Mouse (Mus musculus): ENCODE data around the gene Nfx1. TPM values are rescaled to one million over a fixed set of nuclear protein-coding genes. Genes with fewer than 3 reads are reported as not detected.
A peak's percentile ranks its signal among the peaks of the same experiment; 100 is the strongest.

Gene Nfx1
- polyA plus RNA-seq, 1 experiment from 2014 or later: 19.4 TPM

DNA sequence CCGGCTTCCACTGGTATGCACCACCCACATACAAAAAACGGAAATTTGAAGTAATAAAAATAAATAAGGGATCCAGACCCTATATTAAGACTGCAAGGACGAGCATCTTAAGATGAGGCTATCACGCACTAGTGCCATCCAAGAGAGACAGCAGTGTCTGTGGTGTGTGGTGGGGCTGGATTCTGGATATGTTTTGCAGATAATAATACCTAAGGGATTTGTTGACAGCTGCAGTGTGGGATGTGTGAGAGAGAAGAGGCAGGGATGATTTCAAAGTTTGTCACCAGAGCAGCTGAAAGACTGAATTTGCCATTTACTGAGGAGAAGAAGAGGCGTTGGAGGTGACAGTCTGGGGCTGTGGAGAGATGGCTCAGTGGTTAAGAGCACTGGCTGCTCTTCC, 58.7 kb downstream of the Nfx1 start:
- Histone ChIP-seq H3K9ac (replicated peaks) (no peak overlapping the region), H3K4me2 (ENCODE audit: low read depth, low read length) (no peak overlapping the region), H3K27me3 (ENCODE audit: insufficient read depth, low read length) (no peaks in the 10 kb centered on the region), H3K9me3 (ENCODE audit: low read length) (no peaks in the 10 kb centered on the region), H3K27ac (ENCODE audit: low read depth) (no peak overlapping the region), H3K36me3 (replicated peaks; ENCODE audit: insufficient read depth, low read length) (peaks cover 6% of the 10 kb centered on the region; the same call in 1 of the 2 replicates), H3K4me3 (ENCODE audit: low read depth, low read length) (no peak overlapping the region), H3K4me1 (ENCODE audit: insufficient read depth) (0 out of 2 replicates have a peak, but pooled peaks cover 2% of the 10 kb centered on the region)
- WGBS (ENCODE audit: insufficient replicate concordance): 89% methylated on average over 5 of the region's 5 CpGs
- no peak for ATAC-seq
- TF ChIP-seq CTCF (IDR thresholded peaks at IDR 0.05; ENCODE audit: low read depth): no peak
- no peak for TF ChIP-seq EP300 (IDR thresholded peaks at IDR 0.05; ENCODE audit: low read depth)
- no peak for DNase-seq

DNA sequence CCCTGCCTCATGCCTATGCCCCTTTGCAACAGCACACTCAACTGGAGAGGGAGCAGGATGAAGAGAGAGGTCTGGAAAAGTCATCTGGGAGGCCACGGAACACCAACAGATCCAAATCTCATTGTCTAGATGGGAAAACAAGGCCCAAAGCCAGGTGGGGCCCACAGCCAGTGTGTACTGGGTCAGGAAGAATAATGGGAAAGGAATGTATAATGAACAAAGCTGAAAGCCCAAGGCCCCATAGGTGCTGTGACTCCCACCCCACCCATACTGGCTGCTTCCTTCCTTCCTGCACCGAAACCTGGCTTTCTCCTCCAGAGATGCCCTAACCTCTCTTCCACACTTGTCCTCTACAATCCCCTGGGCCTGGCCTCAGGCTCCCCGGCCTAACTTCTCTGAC, 60.5 kb downstream of the Nfx1 start:
- Histone ChIP-seq H3K9me3 (ENCODE audit: low read length) (no peaks in the 10 kb centered on the region), H3K27ac (ENCODE audit: low read depth) (no peak overlapping the region), H3K4me1 (ENCODE audit: insufficient read depth) (0 out of 2 replicates have a peak, but pooled peaks cover 2% of the 10 kb centered on the region), H3K27me3 (ENCODE audit: insufficient read depth, low read length) (no peaks in the 10 kb centered on the region), H3K4me3 (ENCODE audit: low read depth, low read length) (no peak overlapping the region), H3K4me2 (ENCODE audit: low read depth, low read length) (no peak overlapping the region), H3K36me3 (replicated peaks; ENCODE audit: insufficient read depth, low read length) (no peaks in the 10 kb centered on the region), H3K9ac (replicated peaks) (no peak overlapping the region)
- whole genome bisulfite sequencing (ENCODE audit: insufficient replicate concordance): 70% methylated on average over 3 of the region's 3 CpGs
- DNase-seq: no peak
- TF ChIP-seq CTCF (IDR thresholded peaks at IDR 0.05; ENCODE audit: low read depth) (no peak), EP300 (IDR thresholded peaks at IDR 0.05; ENCODE audit: low read depth) (no peak)
- ATAC-seq: no peak

DNA sequence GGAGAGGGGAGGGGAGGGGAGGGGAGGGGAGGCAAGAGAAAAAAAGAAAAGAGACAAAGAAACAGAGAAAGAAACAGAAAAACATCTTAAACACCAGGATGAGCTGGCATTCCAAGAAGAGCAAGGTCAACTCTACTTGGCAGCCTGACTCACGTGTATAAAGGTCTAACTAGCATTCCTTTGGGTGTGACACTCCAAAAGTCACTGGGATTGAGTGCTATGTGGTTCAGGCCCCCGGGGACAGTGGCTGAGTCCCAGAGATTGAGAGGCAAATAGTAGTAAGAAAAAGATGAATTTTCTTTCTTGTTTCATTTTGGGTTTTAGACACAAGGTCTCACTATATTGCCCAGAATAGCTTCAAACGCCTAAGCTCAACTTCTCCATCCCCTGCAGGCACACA, 67.2 kb downstream of the Nfx1 start:
- no peak for DNase-seq
- H3K9me3 ChIP-seq (ENCODE audit: low read length): no peaks in the 10 kb centered on the region

DNA sequence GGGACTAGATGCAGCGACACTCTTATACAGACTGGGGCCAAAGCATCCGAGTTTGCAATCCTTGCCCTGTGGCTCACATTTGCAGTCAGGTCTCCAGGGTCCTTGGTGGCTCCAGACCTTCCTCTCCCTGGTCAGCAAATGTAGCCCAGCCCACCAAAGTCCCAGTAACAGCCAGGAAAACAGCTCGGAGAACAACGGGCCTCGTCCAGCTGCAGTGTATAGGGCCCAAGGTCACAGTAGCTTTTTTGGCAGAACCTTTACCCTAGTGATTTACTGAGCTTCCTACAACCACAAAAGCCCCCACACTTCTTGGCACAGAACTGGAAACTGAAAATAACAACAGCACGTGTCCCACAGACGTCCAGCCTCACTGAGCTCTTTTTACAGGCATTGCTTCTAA, 70.3 kb downstream of the Nfx1 start:
- no peak overlapping the region for H3K9ac ChIP-seq (replicated peaks)
- H3K4me2 ChIP-seq (ENCODE audit: low read depth, low read length): no peak overlapping the region
- ATAC-seq (peak; percentile 25; the same call in 1 of the 2 replicates), DNase-seq (no peak)
- TF ChIP-seq EP300 (IDR thresholded peaks at IDR 0.05; ENCODE audit: low read depth) (no peak), CTCF (IDR thresholded peaks at IDR 0.05; ENCODE audit: low read depth) (no peak)
- no peak overlapping the region for H3K4me3 ChIP-seq (ENCODE audit: low read depth, low read length)
- H3K36me3 ChIP-seq (replicated peaks; ENCODE audit: insufficient read depth, low read length): no peaks in the 10 kb centered on the region
- 54% methylated on average over 7 of the region's 7 CpGs for WGBS (ENCODE audit: insufficient replicate concordance)
- H3K27me3 ChIP-seq (ENCODE audit: insufficient read depth, low read length): no peaks in the 10 kb centered on the region
- no peaks in the 10 kb centered on the region for H3K9me3 ChIP-seq (ENCODE audit: low read length)
- H3K4me1 ChIP-seq (ENCODE audit: insufficient read depth): peaks cover 5% of the 10 kb centered on the region
- no peak overlapping the region for H3K27ac ChIP-seq (ENCODE audit: low read depth)

More for the DNA sequence above, 67.2 kb downstream of the Nfx1 start:
- Histone ChIP-seq H3K9ac (replicated peaks) (no peak overlapping the region), H3K36me3 (replicated peaks; ENCODE audit: insufficient read depth, low read length) (no peaks in the 10 kb centered on the region), H3K27me3 (ENCODE audit: insufficient read depth, low read length) (no peaks in the 10 kb centered on the region), H3K27ac (ENCODE audit: low read depth) (no peak overlapping the region), H3K4me2 (ENCODE audit: low read depth, low read length) (no peak overlapping the region), H3K4me1 (ENCODE audit: insufficient read depth) (no peaks in the 10 kb centered on the region), H3K4me3 (ENCODE audit: low read depth, low read length) (no peak overlapping the region)
- no peak for ATAC-seq
- 61% methylated on average over 3 of the region's 3 CpGs for WGBS (ENCODE audit: insufficient replicate concordance)
- TF ChIP-seq CTCF (IDR thresholded peaks at IDR 0.05; ENCODE audit: low read depth) (no peak), EP300 (IDR thresholded peaks at IDR 0.05; ENCODE audit: low read depth) (no peak)

DNA sequence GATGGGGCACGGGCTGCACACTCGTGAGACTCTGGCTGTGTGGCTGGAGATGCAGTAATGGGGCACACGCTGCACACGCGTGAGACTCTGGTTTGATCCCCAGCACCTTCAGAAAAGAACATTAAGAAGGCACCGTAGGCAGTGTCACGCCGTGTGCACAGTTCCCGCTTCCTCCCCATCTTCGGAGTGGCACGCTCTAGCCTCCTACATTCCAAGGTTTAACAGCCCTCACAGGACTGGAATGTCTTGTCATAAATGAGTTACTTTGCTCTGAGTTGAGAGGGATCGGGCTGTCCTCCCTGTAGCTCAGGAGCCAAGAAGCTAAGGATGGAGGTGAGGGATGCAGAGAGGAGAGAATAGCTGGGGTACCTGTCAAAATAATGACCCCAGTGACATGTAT, 72.2 kb downstream of the Nfx1 start:
- Histone ChIP-seq H3K9ac (replicated peaks) (no peak overlapping the region), H3K27me3 (ENCODE audit: insufficient read depth, low read length) (no peaks in the 10 kb centered on the region), H3K27ac (ENCODE audit: low read depth) (no peak overlapping the region), H3K4me1 (ENCODE audit: insufficient read depth) (peaks cover 5% of the 10 kb centered on the region), H3K4me3 (ENCODE audit: low read depth, low read length) (no peak overlapping the region), H3K4me2 (ENCODE audit: low read depth, low read length) (no peak overlapping the region), H3K36me3 (replicated peaks; ENCODE audit: insufficient read depth, low read length) (no peaks in the 10 kb centered on the region), H3K9me3 (ENCODE audit: low read length) (no peaks in the 10 kb centered on the region)
- DNase-seq (no peak), ATAC-seq (no peak)
- TF ChIP-seq EP300 (IDR thresholded peaks at IDR 0.05; ENCODE audit: low read depth) (no peak), CTCF (IDR thresholded peaks at IDR 0.05; ENCODE audit: low read depth) (no peak)
- 86% methylated on average over 12 of the region's 12 CpGs for WGBS (ENCODE audit: insufficient replicate concordance)

DNA sequence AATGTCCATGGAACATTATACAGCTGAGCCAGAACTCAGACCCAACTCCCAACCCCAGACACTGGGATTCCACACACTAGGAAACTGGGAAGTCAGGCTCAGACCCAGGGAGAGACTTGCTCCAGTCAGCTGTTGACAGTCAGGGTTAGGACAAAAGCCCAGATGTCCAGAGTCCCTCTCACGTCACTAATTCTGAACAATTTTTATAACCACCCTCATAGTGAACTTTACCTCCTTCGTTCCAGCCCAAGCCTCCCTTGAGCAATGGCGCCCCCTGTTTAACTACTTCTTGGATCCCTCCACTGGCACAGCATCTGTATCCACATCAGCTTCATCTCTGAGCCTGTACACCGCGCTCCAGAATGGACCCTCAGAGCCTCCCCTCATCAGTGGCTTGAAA, 73.3 kb downstream of the Nfx1 start:
- TF ChIP-seq CTCF (IDR thresholded peaks at IDR 0.05; ENCODE audit: low read depth) (peak; percentile 26), EP300 (IDR thresholded peaks at IDR 0.05; ENCODE audit: low read depth) (no peak)
- ATAC-seq: no peak
- H3K9me3 ChIP-seq (ENCODE audit: low read length): no peaks in the 10 kb centered on the region
- no peaks in the 10 kb centered on the region for H3K27me3 ChIP-seq (ENCODE audit: insufficient read depth, low read length)
- H3K4me3 ChIP-seq (ENCODE audit: low read depth, low read length): no peak overlapping the region
- no peak overlapping the region for H3K9ac ChIP-seq (replicated peaks)
- 77% methylated on average over 5 of the region's 5 CpGs for WGBS (ENCODE audit: insufficient replicate concordance)
- H3K4me1 ChIP-seq (ENCODE audit: insufficient read depth): peaks cover 5% of the 10 kb centered on the region
- H3K36me3 ChIP-seq (replicated peaks; ENCODE audit: insufficient read depth, low read length): no peaks in the 10 kb centered on the region
- H3K4me2 ChIP-seq (ENCODE audit: low read depth, low read length): no peak overlapping the region
- no peak overlapping the region for H3K27ac ChIP-seq (ENCODE audit: low read depth)
- DNase-seq: no peak

DNA sequence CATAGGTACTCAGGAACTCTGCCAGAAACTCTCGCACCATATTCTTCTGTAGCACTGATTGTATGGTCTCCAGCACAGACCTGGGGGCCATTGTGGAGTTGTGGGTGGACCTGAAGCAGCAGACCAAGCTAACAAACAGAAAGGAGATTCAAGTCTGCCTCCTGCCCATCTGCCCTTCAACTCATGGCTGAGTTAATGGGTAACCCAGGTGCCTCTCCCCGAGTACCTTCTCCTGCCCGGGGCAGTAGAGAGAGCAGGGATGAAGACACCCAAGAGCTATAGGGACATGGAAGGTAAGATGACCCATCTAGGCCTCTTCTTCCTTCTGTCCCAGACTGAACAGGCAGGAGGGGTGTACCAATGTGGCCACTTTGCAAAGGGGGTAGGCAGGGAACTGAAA, 74.6 kb downstream of the Nfx1 start:
- 72% methylated on average over 3 of the region's 3 CpGs for WGBS (ENCODE audit: insufficient replicate concordance)
- peak; percentile 54 for ATAC-seq
- H3K4me2 ChIP-seq (ENCODE audit: low read depth, low read length): peak overlapping the region; percentile 47

More for the DNA sequence above, 74.6 kb downstream of the Nfx1 start:
- no peaks in the 10 kb centered on the region for H3K9me3 ChIP-seq (ENCODE audit: low read length)
- no peak for DNase-seq
- no peak overlapping the region for H3K4me3 ChIP-seq (ENCODE audit: low read depth, low read length)
- H3K36me3 ChIP-seq (replicated peaks; ENCODE audit: insufficient read depth, low read length): no peaks in the 10 kb centered on the region
- H3K9ac ChIP-seq (replicated peaks): 0 out of 2 replicates have a peak overlapping the region, but pooled peaks have one; percentile 16
- no peaks in the 10 kb centered on the region for H3K27me3 ChIP-seq (ENCODE audit: insufficient read depth, low read length)
- no peak overlapping the region for H3K27ac ChIP-seq (ENCODE audit: low read depth)
- TF ChIP-seq CTCF (IDR thresholded peaks at IDR 0.05; ENCODE audit: low read depth): no peak
- TF ChIP-seq EP300 (IDR thresholded peaks at IDR 0.05; ENCODE audit: low read depth): no peak
- H3K4me1 ChIP-seq (ENCODE audit: insufficient read depth): peaks cover 5% of the 10 kb centered on the region
